In genomic region chr1:161250031-161250603, GRCm38 (mm10) we compare ENCODE assay signal across 8 mouse cellular contexts. TPM values are rescaled to one million over a fixed set of nuclear protein-coding genes. Genes with fewer than 3 reads are reported as not detected.
DNase-seq lines count a peak whose midpoint lies in the region; ATAC-seq and TF ChIP-seq lines count a peak whose summit lies in the region.

No protein-coding gene starts in this region.

- 2% methylated on average over 15 of the region's 15 CpGs for WGBS in thymus, adult 2 months
- WGBS in midbrain, embryonic 15.5 days, result under 1% methylated on average over 15 of the region's 15 CpGs

- peak overlapping the region; percentile 72 for H3K9ac ChIP-seq in midbrain, embryonic 15.5 days

- ATAC-seq in midbrain, embryonic 15.5 days (replicated peaks), result peak; percentile 53

- 0 out of 2 replicates have a peak, but pooled peaks cover 1% of the 10 kb centered on the region for H3K36me3 ChIP-seq in thymus, adult 2 months (ENCODE audit: control insufficient read depth, insufficient read depth, low read length)
- no peaks in the 10 kb centered on the region for H3K36me3 ChIP-seq in midbrain, embryonic 15.5 days (replicated peaks)

- TF ChIP-seq POLR2A in thymus, adult 2 months (IDR thresholded peaks at IDR 0.05; ENCODE audit: control insufficient read depth, extremely low read depth, insufficient read depth, low read length, poor library complexity), result no peak

- peak overlapping the region; percentile 59; the same call in 1 of the 2 replicates for H3K27ac ChIP-seq in thymus, adult 2 months (ENCODE audit: control insufficient read depth, insufficient read depth, low read length)
- no peak overlapping the region for H3K27ac ChIP-seq in midbrain, embryonic 15.5 days

- no peak for TF ChIP-seq CTCF in thymus, adult 2 months (IDR thresholded peaks at IDR 0.05; ENCODE audit: borderline replicate concordance, control insufficient read depth, extremely low read depth, insufficient read depth, low read length, poor library complexity)

- no peaks in the 10 kb centered on the region for H3K27me3 ChIP-seq in thymus, adult 2 months (ENCODE audit: control insufficient read depth, insufficient read depth, low read length)
- H3K27me3 ChIP-seq in midbrain, embryonic 15.5 days (replicated peaks), result peaks cover 12% of the 10 kb centered on the region

- peaks cover 15% of the 10 kb centered on the region for H3K4me1 ChIP-seq in thymus, adult 2 months (replicated peaks; ENCODE audit: control insufficient read depth, insufficient read depth, low read length)
- H3K4me1 ChIP-seq in midbrain, embryonic 15.5 days, result peaks cover 29% of the 10 kb centered on the region

- peak; percentile 13 for DNase-seq in thymus, adult 2 months
- DNase-seq in thymus, adult 18-20 months, result no peak
- peak; percentile 43 to 53 for DNase-seq in cerebellum, postnatal 25 days
- DNase-seq in gastrocnemius, postnatal 10 days, result peak; percentile 11
- peak; percentile 35 for DNase-seq in kidney, adult 11 months
- peak; percentile 71 for DNase-seq in liver
- DNase-seq in thymus, postnatal 0 days (ENCODE audit: low spot score), result peak; percentile 25

- H3K4me2 ChIP-seq in midbrain, embryonic 15.5 days, result peak overlapping the region; percentile 97

- peak overlapping the region; percentile 89 for H3K4me3 ChIP-seq in thymus, adult 2 months (ENCODE audit: control insufficient read depth, insufficient read depth, low read length)
- H3K4me3 ChIP-seq in midbrain, embryonic 15.5 days, result peak overlapping the region; percentile 85

- no peaks in the 10 kb centered on the region for H3K9me3 ChIP-seq in midbrain, embryonic 15.5 days

RNA-seq across cellular contexts. Expression of gene Prdx6, which starts 0.9 kb away (rescaled TPM):
- polyA plus RNA-seq in thymus, adult 2 months (2012; rRNA removed), result 63.8 and 80.0 TPM in 2 replicates
- total RNA-seq in gastrocnemius, postnatal 10 days (2021), result 10 to 100 TPM; 78.5 to 78.8 TPM
- polyA plus RNA-seq in midbrain, embryonic 15.5 days (2015; fragmentation: Nextera tagmentation; extraction: Ambion mirVana), result 126 and 140 TPM in 2 replicates
- polyA plus RNA-seq in thymus, postnatal 0 days (2015; fragmentation: Nextera tagmentation; extraction: Ambion mirVana), result 316 and 328 TPM in 2 replicates

Comparison
In these comparisons a context has a peak if more than half of its experiments do, and no peak if none do; other contexts are left out.
1. DNase-seq: peak in thymus, adult 2 months (single experiment), cerebellum, postnatal 25 days (2 of 2), gastrocnemius, postnatal 10 days (single experiment), kidney, adult 11 months (single experiment), liver (single experiment) and thymus, postnatal 0 days (single experiment); none in thymus, adult 18-20 months (0 of 2).